Mouse (Mus musculus): ENCODE measurements around the gene Pan3.

DNA sequence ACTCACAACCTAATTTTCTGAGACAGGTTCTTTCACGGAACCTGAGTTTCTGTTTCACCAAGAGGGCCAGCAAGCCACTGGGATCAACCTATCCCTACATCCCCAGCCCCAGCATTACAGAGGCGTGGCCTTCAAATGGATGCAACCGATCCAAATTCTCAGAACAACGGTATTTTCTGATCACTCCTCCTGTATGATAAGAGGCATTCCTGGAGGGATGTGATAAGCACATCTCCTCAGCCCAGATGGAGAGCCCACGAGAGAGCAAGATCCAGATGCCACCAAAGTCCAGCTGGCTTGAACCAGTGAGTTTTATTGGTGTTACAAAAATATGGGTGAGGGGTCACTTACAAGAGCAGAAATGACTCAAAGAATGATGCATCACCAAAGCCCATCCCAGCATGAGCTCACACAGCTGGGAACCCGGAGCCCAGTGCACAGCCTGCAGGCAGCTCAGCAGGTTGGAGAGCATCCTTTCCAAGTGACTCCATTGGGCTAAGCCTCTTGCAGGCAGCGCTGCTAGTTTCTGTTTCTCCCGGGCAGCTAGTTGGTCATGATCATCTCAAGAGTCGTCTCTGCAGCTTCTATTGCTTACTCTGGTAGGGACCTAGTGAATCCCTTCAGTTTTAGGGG is 41.5 kb upstream of the Pan3 start:
- TF ChIP-seq POLR2A (IDR thresholded peaks at IDR 0.05; ENCODE audit: insufficient read depth, low read depth, low read length), result no peak
- TF ChIP-seq CTCF (IDR thresholded peaks at IDR 0.05), result no peak
- no peak for TF ChIP-seq EP300 (IDR thresholded peaks at IDR 0.05; ENCODE audit: insufficient read depth, low read depth, low read length)

All from heart, adult 2 months (tissue).